Mouse (Mus musculus) testis, adult 2 months (tissue): ENCODE measurements around the gene Tdp1. TPM values are rescaled to one million over a fixed set of nuclear protein-coding genes. Genes with fewer than 3 reads are reported as not detected.

Experiments used
- H3K27ac ChIP-seq: fragments of 200-500 bp; 2 replicates; pipeline ENCODE4 v1.5.1; 2012; ENCODE audit warnings: low read depth, low read length; ENCODE audit not compliant: control insufficient read depth, insufficient read depth
- H3K27me3 ChIP-seq: fragments of 200-500 bp; 2 replicates; pipeline ENCODE4 v1.6.1; 2012; ENCODE audit warnings: mild to moderate bottlenecking, low read length, moderate library complexity; ENCODE audit not compliant: control insufficient read depth, insufficient read depth
- H3K36me3 ChIP-seq: fragments of 200-500 bp; 2 replicates; pipeline ENCODE4 v1.6.1; 2012; ENCODE audit warnings: mild to moderate bottlenecking, low read length; ENCODE audit not compliant: control insufficient read depth, insufficient read depth
- H3K4me1 ChIP-seq: fragments of 200-500 bp; 2 replicates; pipeline ENCODE4 v1.6.1; 2012; ENCODE audit warnings: low read length; ENCODE audit not compliant: control insufficient read depth, insufficient read depth
- H3K4me3 ChIP-seq: fragments of 200-500 bp; 2 replicates; pipeline ENCODE4 v1.5.1; 2012; ENCODE audit warnings: low read depth, mild to moderate bottlenecking, low read length, moderate library complexity, mixed read lengths; ENCODE audit not compliant: control insufficient read depth
- CTCF ChIP-seq: fragments of 200-500 bp; IDR thresholded peaks from 2 replicates; pipeline ENCODE4 v1.5.1; 2012; ENCODE audit warnings: low read depth, mild to moderate bottlenecking, inconsistent platforms, low read length, moderate library complexity; ENCODE audit not compliant: control insufficient read depth, insufficient read depth, insufficient replicate concordance
- POLR2A ChIP-seq: fragments of 200-500 bp; IDR thresholded peaks from 2 replicates; pipeline ENCODE4 v1.6.1; 2012; ENCODE audit warnings: low read depth, mild to moderate bottlenecking, inconsistent platforms, low read length, moderate library complexity; ENCODE audit not compliant: control insufficient read depth
- polyA plus RNA-seq: library from polyadenylated mRNA; depleted of rRNA; stranded (reverse); fragments of >200 nt; gene quantifications from 2 replicates; pipeline ENCODE4 v1.2.3, GENCODE M21; 2012

The Tdp1 gene
- polyA plus RNA-seq, 1 experiment = 95.7 TPM

GRCm38 (mm10) chr12:99923131-99923606 is 38.9 kb downstream of the Tdp1 start:
- TF ChIP-seq CTCF = no peak
- no peak for TF ChIP-seq POLR2A
- H3K36me3 ChIP-seq = no peaks in the 10 kb centered on the region; the same call in 1 of the 2 replicates
- no peaks in the 10 kb centered on the region for H3K27me3 ChIP-seq
- peak overlapping the region; percentile 74 for H3K27ac ChIP-seq
- H3K4me3 ChIP-seq = no peak overlapping the region
- H3K4me1 ChIP-seq = no peaks in the 10 kb centered on the region

- Histone ChIP-seq H3K36me3 (no peaks in the 10 kb centered on the region; the same call in 1 of the 2 replicates), H3K27ac (peak overlapping the region; percentile 60; the same call in 1 of the 2 replicates)
- no peak for TF ChIP-seq POLR2A
- TF ChIP-seq CTCF = no peak
Observed at GRCm38 (mm10) chr12:99923703-99924102, 39.4 kb downstream of the Tdp1 start.

GRCm38 (mm10) chr12:99928311-99928710 is 44.0 kb downstream of the Tdp1 start:
- Histone ChIP-seq H3K36me3 (no peaks in the 10 kb centered on the region; the same call in 1 of the 2 replicates), H3K4me3 (no peak overlapping the region), H3K27me3 (no peaks in the 10 kb centered on the region), H3K27ac (no peak overlapping the region), H3K4me1 (no peaks in the 10 kb centered on the region)
- no peak for TF ChIP-seq CTCF
- TF ChIP-seq POLR2A = no peak

More at GRCm38 (mm10) chr12:99923703-99924102, 39.4 kb downstream of the Tdp1 start:
- H3K4me3 ChIP-seq = no peak overlapping the region
- no peaks in the 10 kb centered on the region for H3K27me3 ChIP-seq
- no peaks in the 10 kb centered on the region for H3K4me1 ChIP-seq

GRCm38 (mm10) chr12:99929160-99929559 is 44.8 kb downstream of the Tdp1 start:
- Histone ChIP-seq H3K27ac (no peak overlapping the region), H3K4me3 (no peak overlapping the region), H3K4me1 (no peaks in the 10 kb centered on the region), H3K36me3 (no peaks in the 10 kb centered on the region; the same call in 1 of the 2 replicates), H3K27me3 (no peaks in the 10 kb centered on the region)
- no peak for TF ChIP-seq POLR2A
- TF ChIP-seq CTCF = no peak

GRCm38 (mm10) chr12:99932245-99932644 is 47.9 kb downstream of the Tdp1 start:
- H3K27me3 ChIP-seq = no peaks in the 10 kb centered on the region
- H3K27ac ChIP-seq = no peak overlapping the region
- H3K4me3 ChIP-seq = no peak overlapping the region
- H3K36me3 ChIP-seq = peaks cover 2% of the 10 kb centered on the region; the same call in 1 of the 2 replicates
- TF ChIP-seq CTCF (no peak), POLR2A (no peak)
- no peaks in the 10 kb centered on the region for H3K4me1 ChIP-seq

GRCm38 (mm10) chr12:99933630-99934029 is 49.3 kb downstream of the Tdp1 start:
- peaks cover 2% of the 10 kb centered on the region; the same call in 1 of the 2 replicates for H3K36me3 ChIP-seq
- no peak overlapping the region for H3K27ac ChIP-seq
- H3K4me1 ChIP-seq = no peaks in the 10 kb centered on the region
- H3K4me3 ChIP-seq = no peak overlapping the region
- H3K27me3 ChIP-seq = no peaks in the 10 kb centered on the region
- no peak for TF ChIP-seq POLR2A
- TF ChIP-seq CTCF = no peak

- Histone ChIP-seq H3K4me3 (no peak overlapping the region), H3K36me3 (peaks cover 2% of the 10 kb centered on the region; the same call in 1 of the 2 replicates), H3K27ac (no peak overlapping the region), H3K4me1 (no peaks in the 10 kb centered on the region), H3K27me3 (no peaks in the 10 kb centered on the region)
- TF ChIP-seq POLR2A = no peak
- no peak for TF ChIP-seq CTCF
Observed at GRCm38 (mm10) chr12:99935403-99935802, 51.1 kb downstream of the Tdp1 start.

GRCm38 (mm10) chr12:99938476-99938875 is 54.2 kb downstream of the Tdp1 start:
- Histone ChIP-seq H3K4me1 (no peaks in the 10 kb centered on the region), H3K27me3 (no peaks in the 10 kb centered on the region), H3K36me3 (peaks cover 2% of the 10 kb centered on the region; the same call in 1 of the 2 replicates), H3K27ac (no peak overlapping the region), H3K4me3 (no peak overlapping the region)
- TF ChIP-seq CTCF (no peak), POLR2A (no peak)
